Comparison of ENCODE assay signal across 8 mouse cellular contexts in the genomic region with DNA sequence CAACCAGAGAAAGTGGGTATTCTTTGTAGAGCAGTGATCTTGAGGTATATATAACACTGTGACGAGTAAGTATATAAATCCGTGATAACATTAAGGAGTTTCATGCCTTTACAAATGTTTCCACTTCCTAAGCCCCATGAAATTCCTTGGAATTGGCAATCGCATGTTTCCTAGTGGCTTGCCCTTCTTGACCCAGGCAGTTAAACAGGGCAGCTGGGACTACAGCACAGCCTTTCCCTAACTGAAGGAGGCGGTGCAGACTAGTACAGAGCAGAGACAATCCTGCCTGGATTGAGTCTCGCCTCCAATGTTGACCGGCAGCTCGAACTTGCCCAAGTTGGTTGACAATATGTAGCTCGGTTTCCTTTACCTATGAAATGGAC. TPM values are rescaled to one million over a fixed set of nuclear protein-coding genes. Genes with fewer than 3 reads are reported as not detected.
DNase-seq lines count a peak whose midpoint lies in the region; ATAC-seq and TF ChIP-seq lines count a peak whose summit lies in the region.

No protein-coding gene starts in this region.

- H3K9me3 ChIP-seq in E14TG2a.4 (ENCODE audit: low read length), result no peaks in the 10 kb centered on the region
- H3K9me3 ChIP-seq in forebrain, embryonic 16.5 days (ENCODE audit: control insufficient read depth, low read length), result no peaks in the 10 kb centered on the region
- no peaks in the 10 kb centered on the region for H3K9me3 ChIP-seq in intestine, embryonic 15.5 days
- no peaks in the 10 kb centered on the region for H3K9me3 ChIP-seq in liver, postnatal 0 days (ENCODE audit: low read length)
- H3K9me3 ChIP-seq in neural tube, embryonic 15.5 days (replicated peaks), result no peaks in the 10 kb centered on the region

- peaks cover 70% of the 10 kb centered on the region for H3K4me1 ChIP-seq in E14TG2a.4 (replicated peaks; ENCODE audit: low read depth, low read length)
- peaks cover 14% of the 10 kb centered on the region for H3K4me1 ChIP-seq in cerebellum, adult 2 months (ENCODE audit: control insufficient read depth, insufficient read depth, low read length)
- peaks cover 26% of the 10 kb centered on the region for H3K4me1 ChIP-seq in forebrain, embryonic 16.5 days (replicated peaks; ENCODE audit: control insufficient read depth, insufficient read depth, low read length)
- H3K4me1 ChIP-seq in intestine, embryonic 15.5 days (replicated peaks), result peaks cover 14% of the 10 kb centered on the region; the same call in 1 of the 2 replicates
- peaks cover 16% of the 10 kb centered on the region for H3K4me1 ChIP-seq in liver, postnatal 0 days (ENCODE audit: insufficient read depth)
- peaks cover 41% of the 10 kb centered on the region for H3K4me1 ChIP-seq in neural tube, embryonic 15.5 days

- ATAC-seq in forebrain, embryonic 16.5 days, result peak; percentile 62
- peak; percentile 61 for ATAC-seq in intestine, embryonic 15.5 days
- peak; percentile 59 for ATAC-seq in liver, postnatal 0 days
- ATAC-seq in neural tube, embryonic 15.5 days (ENCODE audit: low FRiP score), result peak; percentile 75
- no peak for ATAC-seq in inflammation-experienced regulatory T-cells, adult 6 months

- TF ChIP-seq CTCF in E14TG2a.4 (conservative IDR thresholded peaks at IDR 0.05; ENCODE audit: low read length), result no peak
- TF ChIP-seq CTCF in cerebellum, adult 2 months (IDR thresholded peaks at IDR 0.05; ENCODE audit: borderline replicate concordance, insufficient read depth, low read depth, low read length), result 0 out of 2 replicates have a peak, but pooled peaks have one; percentile 17
- peak; percentile 65 for TF ChIP-seq CTCF in liver, postnatal 0 days (IDR thresholded peaks at IDR 0.05; ENCODE audit: low read depth)

- peak; percentile 72 for DNase-seq in 3T3-L1 (ENCODE audit: low read depth, low spot score)
- peak; percentile 43 to 47 for DNase-seq in cerebellum, adult 2 months
- peak; percentile 54 for DNase-seq in liver, postnatal 0 days

- peak overlapping the region; percentile 45; the same call in 1 of the 2 replicates for H3K27ac ChIP-seq in cerebellum, adult 2 months (ENCODE audit: insufficient read depth, low read length)
- peak overlapping the region; percentile 87 for H3K27ac ChIP-seq in forebrain, embryonic 16.5 days (ENCODE audit: low read length)
- H3K27ac ChIP-seq in intestine, embryonic 15.5 days, result peak overlapping the region; percentile 96
- peak overlapping the region; percentile 97 for H3K27ac ChIP-seq in liver, postnatal 0 days (ENCODE audit: low read depth)
- peak overlapping the region; percentile 87 for H3K27ac ChIP-seq in neural tube, embryonic 15.5 days (replicated peaks)

- peak overlapping the region; percentile 95 for H3K9ac ChIP-seq in forebrain, embryonic 16.5 days (replicated peaks; ENCODE audit: low read depth, low read length)
- peak overlapping the region; percentile 86 for H3K9ac ChIP-seq in intestine, embryonic 15.5 days
- peak overlapping the region; percentile 75 for H3K9ac ChIP-seq in liver, postnatal 0 days (replicated peaks)
- H3K9ac ChIP-seq in neural tube, embryonic 15.5 days (replicated peaks), result peak overlapping the region; percentile 63

- H3K4me2 ChIP-seq in forebrain, embryonic 16.5 days (ENCODE audit: low read length), result peak overlapping the region; percentile 77
- peak overlapping the region; percentile 71 for H3K4me2 ChIP-seq in intestine, embryonic 15.5 days (replicated peaks)
- H3K4me2 ChIP-seq in liver, postnatal 0 days (ENCODE audit: low read depth, low read length), result peak overlapping the region; percentile 75
- H3K4me2 ChIP-seq in neural tube, embryonic 15.5 days, result peak overlapping the region; percentile 79

- 2% methylated on average over 8 of the region's 8 CpGs for WGBS in cerebellum, adult 2 months
- WGBS in forebrain, embryonic 16.5 days, result 0% methylated on average over 8 of the region's 8 CpGs
- under 1% methylated on average over 8 of the region's 8 CpGs for whole genome bisulfite sequencing in intestine, embryonic 15.5 days
- WGBS in liver, postnatal 0 days (ENCODE audit: insufficient replicate concordance), result under 1% methylated on average over 8 of the region's 8 CpGs
- WGBS in neural tube, embryonic 15.5 days, result 0% methylated on average over 8 of the region's 8 CpGs

- peaks cover 38% of the 10 kb centered on the region for H3K36me3 ChIP-seq in E14TG2a.4 (ENCODE audit: insufficient read depth, low read length)
- H3K36me3 ChIP-seq in forebrain, embryonic 16.5 days (ENCODE audit: control insufficient read depth, insufficient read depth), result no peaks in the 10 kb centered on the region
- H3K36me3 ChIP-seq in intestine, embryonic 15.5 days, result 0 out of 2 replicates have a peak, but pooled peaks cover 1% of the 10 kb centered on the region
- peaks cover 12% of the 10 kb centered on the region for H3K36me3 ChIP-seq in liver, postnatal 0 days (replicated peaks; ENCODE audit: insufficient read depth, low read length)
- peaks cover 7% of the 10 kb centered on the region; the same call in 1 of the 2 replicates for H3K36me3 ChIP-seq in neural tube, embryonic 15.5 days

- no peak for TF ChIP-seq EP300 in liver, postnatal 0 days (IDR thresholded peaks at IDR 0.05; ENCODE audit: low read depth)

- H3K27me3 ChIP-seq in E14TG2a.4 (ENCODE audit: insufficient read depth, low read length), result no peaks in the 10 kb centered on the region
- H3K27me3 ChIP-seq in cerebellum, adult 2 months (ENCODE audit: control insufficient read depth, insufficient read depth, low read length), result no peaks in the 10 kb centered on the region
- H3K27me3 ChIP-seq in forebrain, embryonic 16.5 days (replicated peaks; ENCODE audit: control insufficient read depth, insufficient read depth, low read length), result no peaks in the 10 kb centered on the region
- H3K27me3 ChIP-seq in intestine, embryonic 15.5 days (replicated peaks), result no peaks in the 10 kb centered on the region
- H3K27me3 ChIP-seq in liver, postnatal 0 days (ENCODE audit: insufficient read depth, low read length), result no peaks in the 10 kb centered on the region
- H3K27me3 ChIP-seq in neural tube, embryonic 15.5 days (replicated peaks), result no peaks in the 10 kb centered on the region

- H3K4me3 ChIP-seq in E14TG2a.4 (replicated peaks; ENCODE audit: low read length), result peak overlapping the region; percentile 89
- peak overlapping the region; percentile 62 for H3K4me3 ChIP-seq in cerebellum, adult 2 months (replicated peaks; ENCODE audit: insufficient read depth, low read depth, low read length)
- peak overlapping the region; percentile 69 for H3K4me3 ChIP-seq in forebrain, embryonic 16.5 days (replicated peaks; ENCODE audit: low read length)
- peak overlapping the region; percentile 79 for H3K4me3 ChIP-seq in intestine, embryonic 15.5 days (replicated peaks)
- peak overlapping the region; percentile 86 for H3K4me3 ChIP-seq in liver, postnatal 0 days (ENCODE audit: low read depth, low read length)
- peak overlapping the region; percentile 50 for H3K4me3 ChIP-seq in neural tube, embryonic 15.5 days (replicated peaks)

- no peak for TF ChIP-seq POLR2A in cerebellum, adult 2 months (IDR thresholded peaks at IDR 0.05; ENCODE audit: borderline replicate concordance, insufficient read depth, low read length)

RNA-seq across cellular contexts. Expression of a gene that starts 6.9 kb away (rescaled TPM):
- polyA plus RNA-seq in cerebellum, adult 2 months (2012; rRNA removed), result 0.90 and 1.0 TPM in 2 replicates
- 0.37 TPM in 2 replicates for polyA plus RNA-seq in forebrain, embryonic 16.5 days (2015; fragmentation: Nextera tagmentation; extraction: Ambion mirVana)
- 0.42 and 0.46 TPM in 2 replicates for polyA plus RNA-seq in intestine, embryonic 15.5 days (2015; fragmentation: Nextera tagmentation; extraction: Ambion mirVana)
- polyA plus RNA-seq in liver, postnatal 0 days (2015; fragmentation: Nextera tagmentation; extraction: Ambion mirVana), result 0.15 TPM in 1 of 2 replicates, not detected in the other
- 0.14 and 0.58 TPM in 2 replicates for polyA plus RNA-seq in neural tube, embryonic 15.5 days (2015; fragmentation: Nextera tagmentation; extraction: Ambion mirVana)
- under 1 TPM; 0.35 to 0.91 (median 0.64) TPM for polyA plus RNA-seq in inflammation-experienced regulatory T-cells, adult 6 months (2017; shearing (Covaris generic))

RNA-seq across cellular contexts. Expression of a gene that starts 25.8 kb away (rescaled TPM):
- 48.6 and 50.9 TPM in 2 replicates for polyA plus RNA-seq in cerebellum, adult 2 months (2012; rRNA removed)
- polyA plus RNA-seq in forebrain, embryonic 16.5 days (2015; fragmentation: Nextera tagmentation; extraction: Ambion mirVana), result 157 and 179 TPM in 2 replicates
- polyA plus RNA-seq in intestine, embryonic 15.5 days (2015; fragmentation: Nextera tagmentation; extraction: Ambion mirVana), result 106 and 115 TPM in 2 replicates
- polyA plus RNA-seq in liver, postnatal 0 days (2015; fragmentation: Nextera tagmentation; extraction: Ambion mirVana), result 26.7 and 28.1 TPM in 2 replicates
- polyA plus RNA-seq in neural tube, embryonic 15.5 days (2015; fragmentation: Nextera tagmentation; extraction: Ambion mirVana), result 89.1 and 94.5 TPM in 2 replicates
- 10 to 100 TPM; 17.4 to 35.2 (median 18.9) TPM for polyA plus RNA-seq in inflammation-experienced regulatory T-cells, adult 6 months (2017; shearing (Covaris generic))

Comparison
In these comparisons a context has a peak if more than half of its experiments do, and no peak if none do; other contexts are left out.
1. H3K27ac ChIP-seq: peak in every context shown above with its lines; median percentile 97 in liver, postnatal 0 days; 96 in intestine, embryonic 15.5 days; 87 in forebrain, embryonic 16.5 days; 87 in neural tube, embryonic 15.5 days; 45 in cerebellum, adult 2 months.